Mouse (Mus musculus) erythroblast, embryonic 14.5 days (primary cell): ENCODE data around the gene Pde6g.
A peak's percentile ranks its signal among the peaks of the same experiment; 100 is the strongest.

Source experiments
- GATA1 ChIP-seq: IDR thresholded peaks from 2 replicates; pipeline ENCODE4 v1.6.1; 2012; ENCODE audit warnings: low read length, inconsistent platforms, mixed read lengths
- TAL1 ChIP-seq: IDR thresholded peaks from 3 replicates; pipeline ENCODE4 v1.6.1; 2012; ENCODE audit warnings: low read length, inconsistent platforms, mixed read lengths

- TF ChIP-seq GATA1 (0 out of 2 replicates have a peak, but pooled peaks have one; percentile 28), TAL1 (0 out of 3 replicates have a peak, but pooled peaks have one; percentile 12)
Measured at GRCm38 (mm10) chr11:120455413-120455812, 2.1 kb upstream of the Pde6g start.
